Comparison of ENCODE assay signal across 16 mouse cellular contexts in the genomic region with DNA sequence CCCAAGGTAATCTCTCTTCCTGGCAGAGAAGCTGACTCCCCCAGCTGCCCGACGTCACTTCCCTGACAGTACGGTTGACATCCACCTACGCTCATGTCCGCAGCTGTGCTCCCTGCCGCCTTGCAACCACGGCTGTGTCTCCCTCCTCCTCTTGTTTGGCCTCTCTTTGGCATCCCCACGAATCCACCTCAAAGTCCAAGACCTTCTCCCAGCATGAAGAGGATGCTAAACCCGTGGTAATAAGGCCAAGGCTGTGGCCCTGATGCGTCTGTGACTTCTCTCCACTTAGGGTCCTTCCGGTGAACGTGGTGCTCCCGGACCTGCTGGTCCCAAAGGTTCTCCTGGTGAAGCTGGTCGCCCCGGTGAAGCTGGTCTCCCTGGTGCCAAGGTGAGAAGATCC. TPM values are rescaled to one million over a fixed set of nuclear protein-coding genes. Genes with fewer than 3 reads are reported as not detected.
DNase-seq lines count a peak whose midpoint lies in the region; ATAC-seq and TF ChIP-seq lines count a peak whose summit lies in the region.
"Had no signal": no experiment of that assay in that cellular context is flagged by ENCODE, and none has a peak within 500 bp of the region (broad histone marks: within the 10 kb centered on the region; RNA-seq: fewer than 3 reads in every experiment).

No protein-coding gene starts in this region.

- intact Hi-C loops in heart, adult 2 months (cut with DNase I), result no loop called here

- no peak for DNase-seq in heart, adult 2 months
- no peak for DNase-seq in liver, embryonic 11.5 days (ENCODE audit: low spot score)
- DNase-seq in liver, postnatal 0 days, result no peak
- DNase-seq in induced T-regulatory cell, adult 2 months (ENCODE audit: low read depth), result peak; percentile 30
- no peak for DNase-seq in right cerebral cortex, postnatal 36 days (ENCODE audit: low spot score in 2 of 2)
- DNase-seq in layer of hippocampus, adult 9-10 months (ENCODE audit: low spot score), result no peak
- DNase-seq: adrenal gland, adult 8-10 months; embryo, embryonic 11 days had no signal

- peak overlapping the region; percentile 86 for H3K27ac ChIP-seq in heart, embryonic 13.5 days (replicated peaks)
- no peak overlapping the region for H3K27ac ChIP-seq in heart, adult 2 months
- H3K27ac ChIP-seq in liver, embryonic 11.5 days (ENCODE audit: low read depth, low read length), result 0 out of 2 replicates have a peak overlapping the region, but pooled peaks have one; percentile 8
- no peak overlapping the region for H3K27ac ChIP-seq in liver, postnatal 0 days (ENCODE audit: low read depth)
- H3K27ac ChIP-seq in stomach, embryonic 15.5 days, result peak overlapping the region; percentile 75
- H3K27ac ChIP-seq: limb, embryonic 12.5 days had no signal

- H3K9ac ChIP-seq in heart, embryonic 13.5 days, result peak overlapping the region; percentile 25
- H3K9ac ChIP-seq in heart, adult 2 months (ENCODE audit: low read depth, low read length), result no peak overlapping the region
- no peak overlapping the region for H3K9ac ChIP-seq in liver, embryonic 11.5 days (ENCODE audit: low read depth, low read length)
- H3K9ac ChIP-seq in liver, postnatal 0 days (replicated peaks), result no peak overlapping the region
- H3K9ac ChIP-seq in stomach, embryonic 15.5 days, result no peak overlapping the region
- H3K9ac ChIP-seq: limb, embryonic 12.5 days had no signal

- TF ChIP-seq EP300 in heart, adult 2 months (IDR thresholded peaks at IDR 0.05; ENCODE audit: insufficient read depth, low read depth, low read length), result no peak
- TF ChIP-seq EP300 in liver, postnatal 0 days (IDR thresholded peaks at IDR 0.05; ENCODE audit: low read depth), result no peak

- peaks cover 86% of the 10 kb centered on the region for H3K27me3 ChIP-seq in heart, embryonic 13.5 days (replicated peaks)
- no peaks in the 10 kb centered on the region for H3K27me3 ChIP-seq in heart, adult 2 months (ENCODE audit: control insufficient read depth, insufficient read depth, low read length)
- H3K27me3 ChIP-seq in liver, embryonic 11.5 days (replicated peaks; ENCODE audit: control insufficient read depth, insufficient read depth, low read length), result peaks cover 37% of the 10 kb centered on the region
- H3K27me3 ChIP-seq in liver, postnatal 0 days (ENCODE audit: insufficient read depth, low read length), result peaks cover 26% of the 10 kb centered on the region
- H3K27me3 ChIP-seq in stomach, embryonic 15.5 days (replicated peaks), result no peaks in the 10 kb centered on the region

- no peak overlapping the region for H3K4me3 ChIP-seq in heart, embryonic 13.5 days
- H3K4me3 ChIP-seq in heart, adult 2 months, result no peak overlapping the region
- H3K4me3 ChIP-seq in liver, embryonic 11.5 days (ENCODE audit: low read depth, low read length), result no peak overlapping the region
- H3K4me3 ChIP-seq in liver, postnatal 0 days (ENCODE audit: low read depth, low read length), result no peak overlapping the region
- H3K4me3 ChIP-seq in stomach, embryonic 15.5 days (replicated peaks), result no peak overlapping the region
- H3K4me3 ChIP-seq: limb, embryonic 12.5 days had no signal

- peaks cover 84% of the 10 kb centered on the region for H3K36me3 ChIP-seq in heart, embryonic 13.5 days
- no peaks in the 10 kb centered on the region for H3K36me3 ChIP-seq in heart, adult 2 months (ENCODE audit: control insufficient read depth, insufficient read depth, low read length)
- H3K36me3 ChIP-seq in liver, embryonic 11.5 days (ENCODE audit: control insufficient read depth, insufficient read depth, low read length), result peaks cover 2% of the 10 kb centered on the region; the same call in 1 of the 2 replicates
- no peaks in the 10 kb centered on the region for H3K36me3 ChIP-seq in liver, postnatal 0 days (replicated peaks; ENCODE audit: insufficient read depth, low read length)
- H3K36me3 ChIP-seq in stomach, embryonic 15.5 days, result peaks cover 61% of the 10 kb centered on the region

- no peaks in the 10 kb centered on the region for H3K9me3 ChIP-seq in heart, embryonic 13.5 days
- H3K9me3 ChIP-seq in liver, embryonic 11.5 days (ENCODE audit: control insufficient read depth, low read length), result no peaks in the 10 kb centered on the region
- no peaks in the 10 kb centered on the region for H3K9me3 ChIP-seq in liver, postnatal 0 days (ENCODE audit: low read length)
- no peaks in the 10 kb centered on the region for H3K9me3 ChIP-seq in stomach, embryonic 15.5 days
- H3K9me3 ChIP-seq: limb, embryonic 12.5 days had no signal

- H3K4me2 ChIP-seq in heart, embryonic 13.5 days, result no peak overlapping the region
- no peak overlapping the region for H3K4me2 ChIP-seq in liver, embryonic 11.5 days
- H3K4me2 ChIP-seq in liver, postnatal 0 days (ENCODE audit: low read depth, low read length), result no peak overlapping the region
- H3K4me2 ChIP-seq in stomach, embryonic 15.5 days, result peak overlapping the region; percentile 24
- H3K4me2 ChIP-seq: limb, embryonic 12.5 days had no signal

- 67% methylated on average over 15 of the region's 15 CpGs for WGBS in heart, embryonic 13.5 days
- WGBS in heart, adult 2 months, result 69% methylated on average over 15 of the region's 15 CpGs
- WGBS in liver, embryonic 11.5 days, result 70% methylated on average over 15 of the region's 15 CpGs
- 64% methylated on average over 15 of the region's 15 CpGs for WGBS in liver, postnatal 0 days (ENCODE audit: insufficient replicate concordance)
- 68% methylated on average over 15 of the region's 15 CpGs for WGBS in stomach, embryonic 15.5 days

- no peaks in the 10 kb centered on the region for H3K79me2 ChIP-seq in heart, adult 2 months (replicated peaks; ENCODE audit: control insufficient read depth, insufficient read depth, low read length)

- H3K4me1 ChIP-seq in heart, embryonic 13.5 days, result peaks cover 31% of the 10 kb centered on the region
- no peaks in the 10 kb centered on the region for H3K4me1 ChIP-seq in heart, adult 2 months (ENCODE audit: control insufficient read depth, insufficient read depth, low read length)
- no peaks in the 10 kb centered on the region for H3K4me1 ChIP-seq in liver, embryonic 11.5 days (replicated peaks; ENCODE audit: control insufficient read depth, insufficient read depth, low read length)
- no peaks in the 10 kb centered on the region for H3K4me1 ChIP-seq in liver, postnatal 0 days (ENCODE audit: insufficient read depth)
- peaks cover 15% of the 10 kb centered on the region for H3K4me1 ChIP-seq in stomach, embryonic 15.5 days

- TF ChIP-seq CTCF in heart, adult 2 months (IDR thresholded peaks at IDR 0.05), result no peak
- no peak for TF ChIP-seq CTCF in liver, postnatal 0 days (IDR thresholded peaks at IDR 0.05; ENCODE audit: low read depth)

- no peak for ATAC-seq in heart, embryonic 13.5 days (ENCODE audit: extremely low read depth, insufficient number of reproducible peaks, low FRiP score, low TSS enrichment)
- no peak for ATAC-seq in liver, embryonic 11.5 days (replicated peaks; ENCODE audit: low FRiP score)
- no peak for ATAC-seq in liver, postnatal 0 days
- ATAC-seq in stomach, embryonic 15.5 days (ENCODE audit: insufficient read depth, low FRiP score, low read depth), result no peak

- TF ChIP-seq POLR2A in heart, adult 2 months (IDR thresholded peaks at IDR 0.05; ENCODE audit: insufficient read depth, low read depth, low read length), result no peak

RNA-seq across cellular contexts. Expression of gene Col1a1, which starts 7.0 kb away (rescaled TPM):
- 415 and 595 TPM in 2 replicates for polyA plus RNA-seq in heart, embryonic 13.5 days (2015; fragmentation: Nextera tagmentation; extraction: Ambion mirVana)
- 10 to 100 TPM; 51.1 to 82.4 TPM for total RNA-seq in heart, adult 2 months (2021)
- 48.7 and 67.7 TPM in 2 replicates for polyA plus RNA-seq in heart, adult 2 months (2012; rRNA removed)
- polyA plus RNA-seq in liver, embryonic 11.5 days (2014; fragmentation: Nextera tagmentation; extraction: Ambion mirVana), result 191 and 221 TPM in 2 replicates
- polyA plus RNA-seq in liver, postnatal 0 days (2015; fragmentation: Nextera tagmentation; extraction: Ambion mirVana), result 29.8 and 37.8 TPM in 2 replicates
- 1,375 and 1,459 TPM in 2 replicates for polyA plus RNA-seq in stomach, embryonic 15.5 days (2015; fragmentation: Nextera tagmentation; extraction: Ambion mirVana)
- total RNA-seq: monocyte, adult 5-6 weeks had no signal

RNA-seq across cellular contexts. Expression of gene Hils1, which starts 24.3 kb away (rescaled TPM):
- polyA plus RNA-seq in heart, embryonic 13.5 days (2015; fragmentation: Nextera tagmentation; extraction: Ambion mirVana), result 0.23 TPM in 1 of 2 replicates, not detected in the other
- not detected for total RNA-seq in heart, adult 2 months (2021)
- 0.25 TPM in 1 of 2 replicates, not detected in the other for polyA plus RNA-seq in heart, adult 2 months (2012; rRNA removed)
- not detected in 2 replicates for polyA plus RNA-seq in liver, embryonic 11.5 days (2014; fragmentation: Nextera tagmentation; extraction: Ambion mirVana)
- polyA plus RNA-seq in liver, postnatal 0 days (2015; fragmentation: Nextera tagmentation; extraction: Ambion mirVana), result not detected in 2 replicates
- not detected in 2 replicates for polyA plus RNA-seq in stomach, embryonic 15.5 days (2015; fragmentation: Nextera tagmentation; extraction: Ambion mirVana)
- total RNA-seq: adrenal gland, adult 8-10 months; gastrocnemius, postnatal 4 days; layer of hippocampus, postnatal 25 days had no signal
- polyA plus RNA-seq: hindbrain, embryonic 11.5 days; limb, embryonic 12.5 days; neural tube, embryonic 14.5 days had no signal

RNA-seq across cellular contexts. Expression of gene Sgca, which starts 33.1 kb away (rescaled TPM):
- 27.0 and 29.2 TPM in 2 replicates for polyA plus RNA-seq in heart, embryonic 13.5 days (2015; fragmentation: Nextera tagmentation; extraction: Ambion mirVana)
- total RNA-seq in heart, adult 2 months (2021), result 100 to 1,000 TPM; 149 to 200 TPM
- 1,109 and 1,504 TPM in 2 replicates for polyA plus RNA-seq in heart, adult 2 months (2012; rRNA removed)
- polyA plus RNA-seq in liver, embryonic 11.5 days (2014; fragmentation: Nextera tagmentation; extraction: Ambion mirVana), result 0.22 and 0.30 TPM in 2 replicates
- polyA plus RNA-seq in liver, postnatal 0 days (2015; fragmentation: Nextera tagmentation; extraction: Ambion mirVana), result 0.13 and 0.96 TPM in 2 replicates
- 0.17 and 0.27 TPM in 2 replicates for polyA plus RNA-seq in stomach, embryonic 15.5 days (2015; fragmentation: Nextera tagmentation; extraction: Ambion mirVana)
- total RNA-seq: adrenal gland, adult 8-10 months; monocyte, adult 5-6 weeks had no signal
- polyA plus RNA-seq: neural tube, embryonic 14.5 days had no signal

RNA-seq across cellular contexts. Expression of gene Ppp1r9b, which starts 47.8 kb away (rescaled TPM):
- 6.5 and 6.8 TPM in 2 replicates for polyA plus RNA-seq in heart, embryonic 13.5 days (2015; fragmentation: Nextera tagmentation; extraction: Ambion mirVana)
- 10 to 100 TPM; 49.3 to 52.0 TPM for total RNA-seq in heart, adult 2 months (2021)
- polyA plus RNA-seq in heart, adult 2 months (2012; rRNA removed), result 22.3 and 23.8 TPM in 2 replicates
- polyA plus RNA-seq in liver, embryonic 11.5 days (2014; fragmentation: Nextera tagmentation; extraction: Ambion mirVana), result 21.9 and 27.9 TPM in 2 replicates
- 5.7 and 6.1 TPM in 2 replicates for polyA plus RNA-seq in liver, postnatal 0 days (2015; fragmentation: Nextera tagmentation; extraction: Ambion mirVana)
- 10.3 TPM in 2 replicates for polyA plus RNA-seq in stomach, embryonic 15.5 days (2015; fragmentation: Nextera tagmentation; extraction: Ambion mirVana)

Comparison
In these comparisons a context has a peak if more than half of its experiments do, and no peak if none do; other contexts are left out.
1. H3K27ac ChIP-seq: peak in heart, embryonic 13.5 days (single experiment), liver, embryonic 11.5 days (single experiment) and stomach, embryonic 15.5 days (single experiment); none in heart, adult 2 months (single experiment) and liver, postnatal 0 days (single experiment).
2. RNA of gene Sgca, which starts 33.1 kb away (polyA plus RNA-seq): 1,109 to 1,504 TPM in heart, adult 2 months; 27.0 to 29.2 TPM in heart, embryonic 13.5 days, 0.22 to 0.30 TPM in liver, embryonic 11.5 days, 0.17 to 0.27 TPM in stomach, embryonic 15.5 days and 0.13 to 0.96 TPM in liver, postnatal 0 days; every median in the first group is over 10 times any median in the second.